Mouse (Mus musculus) limb, embryonic 14.5 days (tissue): ENCODE measurements around the gene Ndufb6. TPM values are rescaled to one million over a fixed set of nuclear protein-coding genes. Genes with fewer than 3 reads are reported as not detected.

ENCODE experiments used
- ATAC-seq: fragments of 200-750 bp; cut with Nextera tagmentation; 2 replicates; pipeline ENCODE4 v1.8.0; 2017; ENCODE audit warnings: low read depth, moderate number of reproducible peaks, moderate TSS enrichment; ENCODE audit not compliant: low FRiP score
- DNase-seq: peaks from one replicate; pipeline ENCODE4 v3.0.0-alpha.2; 2015; ENCODE audit warnings: low spot score
- H3K27ac ChIP-seq: fragments of 300-500 bp; sonication (generic); replicated peaks from 2 replicates; pipeline ENCODE4 v1.5.1; 2014; ENCODE audit warnings: low read depth, mild to moderate bottlenecking, low read length, moderate library complexity, mixed read lengths
- H3K27me3 ChIP-seq: fragments of 300-500 bp; sonication (generic); 2 replicates; pipeline ENCODE4 v1.6.1; 2014; ENCODE audit warnings: low read length, mixed read lengths; ENCODE audit not compliant: control insufficient read depth, insufficient read depth
- H3K36me3 ChIP-seq: fragments of 300-500 bp; sonication (generic); 2 replicates; pipeline ENCODE4 v1.6.1; 2014; ENCODE audit warnings: mild to moderate bottlenecking, low read length, moderate library complexity, mixed read lengths; ENCODE audit not compliant: control insufficient read depth, insufficient read depth
- H3K4me1 ChIP-seq: fragments of 300-500 bp; sonication (generic); 2 replicates; pipeline ENCODE4 v1.6.1; 2014; ENCODE audit warnings: antibody characterized with exemption, low read length, mixed read lengths; ENCODE audit not compliant: control insufficient read depth, insufficient read depth
- H3K4me2 ChIP-seq: fragments of 300-500 bp; sonication (generic); replicated peaks from 2 replicates; pipeline ENCODE4 v1.6.1; 2014; ENCODE audit warnings: low read depth, mild to moderate bottlenecking, low read length, moderate library complexity; ENCODE audit not compliant: severe bottlenecking
- H3K4me3 ChIP-seq: fragments of 300-500 bp; sonication (generic); replicated peaks from 2 replicates; pipeline ENCODE4 v1.5.1; 2014; ENCODE audit warnings: low read length
- H3K9ac ChIP-seq: fragments of 300-500 bp; sonication (generic); 2 replicates; pipeline ENCODE4 v1.6.1; 2014; ENCODE audit warnings: mild to moderate bottlenecking, low read depth, low read length, moderate library complexity; ENCODE audit not compliant: severe bottlenecking
- H3K9me3 ChIP-seq: fragments of 300-500 bp; sonication (generic); 2 replicates; pipeline ENCODE4 v1.6.1; 2016; ENCODE audit warnings: low read length; ENCODE audit not compliant: control insufficient read depth
- POLR2A ChIP-seq: fragments of 200-500 bp; IDR thresholded peaks from 2 replicates; pipeline ENCODE4 v1.8.0; 2012; ENCODE audit warnings: inconsistent platforms, mild to moderate bottlenecking, moderate library complexity, borderline replicate concordance; ENCODE audit not compliant: insufficient read depth, insufficient read length; ENCODE audit errors: extremely low read depth
- WGBS: fragments of 180-500 bp; shearing (Covaris S2); extraction: QIAGEN DNeasy Blood & Tissue Kit; methylation state at CpG from one replicate; pipeline ENCODE4 v1.1.7; 2014; 5-methylcytosine and 5-hydroxymethylcytosine counted together
- polyA plus RNA-seq, 2 experiments: library from polyadenylated mRNA; depleted of rRNA in 1 of 2; stranded (reverse) in 1 of 2; unstranded in 1 of 2; fragments of >200 nt; fragmentation: Nextera tagmentation in 1 of 2; extraction: Ambion mirVana in 1 of 2; gene quantifications; 2 replicates each; pipeline versions ENCODE4 v1.2.1 to v1.2.3; 2012 to 2014

Ndufb6 gene
- polyA plus RNA-seq, 2 experiments: 134 to 287 TPM

DNA sequence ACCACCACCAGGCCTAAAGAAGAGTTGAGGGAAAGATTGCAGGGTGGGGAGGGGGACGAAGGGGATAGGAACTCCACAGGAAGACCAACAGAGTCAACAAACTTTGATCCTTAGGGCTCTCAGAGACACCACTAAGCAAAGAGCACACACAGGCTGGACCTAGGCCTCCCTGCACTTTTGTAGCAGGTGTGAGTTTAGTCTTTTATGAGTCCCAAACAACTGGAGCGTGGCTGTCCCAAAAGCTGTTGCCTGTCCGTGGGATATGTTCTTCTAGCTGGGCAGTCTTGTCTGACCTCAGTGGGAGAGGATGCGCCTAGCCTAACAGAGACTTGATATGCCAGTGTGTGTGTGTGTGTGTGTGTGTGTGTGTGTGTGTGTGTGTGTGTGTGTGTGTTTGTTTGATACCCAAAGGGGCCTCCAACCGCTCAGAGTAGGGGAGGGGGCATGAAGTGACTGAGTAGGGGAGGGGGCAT, 38.9 kb downstream of the Ndufb6 start:
- Histone ChIP-seq H3K9me3 (no peaks in the 10 kb centered on the region), H3K4me2 (peak overlapping the region; percentile 79), H3K27me3 (no peaks in the 10 kb centered on the region), H3K4me1 (no peaks in the 10 kb centered on the region; the same call in 1 of the 2 replicates), H3K27ac (no peak overlapping the region), H3K4me3 (peak overlapping the region; percentile 53), H3K9ac (peak overlapping the region; percentile 58), H3K36me3 (no peaks in the 10 kb centered on the region)
- ATAC-seq: no peak
- TF ChIP-seq POLR2A: no peak
- WGBS: 41% methylated on average over 5 of the region's 5 CpGs
- DNase-seq: no peak

DNA sequence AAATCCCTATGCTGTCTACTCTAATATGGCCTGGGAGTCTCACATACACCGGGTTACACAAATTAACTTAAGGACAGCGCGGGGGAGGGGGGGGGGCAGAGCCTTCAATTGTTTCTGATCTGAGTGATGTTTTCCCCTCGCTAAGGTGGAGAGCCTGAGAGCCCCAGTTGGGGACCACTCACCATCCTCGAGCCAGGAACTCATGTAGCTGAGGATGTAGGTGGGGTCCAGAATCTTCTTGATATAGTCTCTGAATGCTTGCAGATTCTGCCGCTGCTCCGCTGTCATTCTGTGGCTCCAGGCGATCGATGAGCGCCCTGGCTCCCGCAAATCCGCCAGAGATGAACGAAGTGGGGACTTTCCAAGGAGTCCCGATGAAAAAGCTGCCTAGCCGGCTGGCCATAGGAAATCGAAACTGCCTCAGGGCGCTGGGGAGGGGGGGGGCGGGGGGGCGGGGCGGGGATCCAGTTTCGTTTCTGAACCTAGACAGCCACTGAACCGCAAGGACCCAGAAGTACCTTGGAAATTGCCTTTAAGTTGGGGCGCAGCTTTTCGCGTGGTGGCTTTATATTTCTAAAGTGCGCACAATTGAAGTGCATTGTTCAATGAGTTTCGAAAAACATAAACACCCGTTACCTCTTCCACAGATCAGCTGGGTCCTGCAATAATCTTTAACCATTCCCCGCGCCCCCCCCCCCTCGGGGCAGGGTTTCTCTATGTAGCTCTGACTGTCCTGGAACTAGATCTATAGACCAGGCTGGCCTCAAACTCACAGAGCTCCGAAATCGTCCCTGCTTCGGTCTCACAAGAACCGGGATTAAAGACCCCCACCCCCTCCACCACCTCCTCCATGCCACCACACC, 39.6 kb downstream of the Ndufb6 start, which contains the start of gene Ddx58:
Ddx58 (minus strand) TSS at position 420 of the 863 bp plus-strand sequence.
- TF ChIP-seq POLR2A: no peak
- no peaks in the 10 kb centered on the region for H3K27me3 ChIP-seq
- H3K27ac ChIP-seq: no peak within 1 kb of the TSS; the same call in 1 of the 2 replicates
- H3K4me1 ChIP-seq: no peaks in the 10 kb centered on the region; the same call in 1 of the 2 replicates
- H3K4me3 ChIP-seq: peak within 1 kb of the TSS; percentile 53
- peak; percentile 74; the same call in 1 of the 2 replicates for ATAC-seq
- H3K9ac ChIP-seq: peak within 1 kb of the TSS; percentile 58
- no peak for DNase-seq
- no peaks in the 10 kb centered on the region for H3K9me3 ChIP-seq
- peak within 1 kb of the TSS; percentile 79 for H3K4me2 ChIP-seq
- H3K36me3 ChIP-seq: no peaks in the 10 kb centered on the region
- 5% methylated on average over 34 of the region's 35 CpGs for WGBS

GRCm38 (mm10) chr4:40238483-40239408, 40.5 kb downstream of the Ndufb6 start:
- under 1% methylated on average over 17 of the region's 17 CpGs for WGBS
- DNase-seq (peak; percentile 49), ATAC-seq (peak; percentile 63; the same call in 1 of the 2 replicates)
- no peak overlapping the region; the same call in 1 of the 2 replicates for H3K27ac ChIP-seq
- peak overlapping the region; percentile 58 for H3K9ac ChIP-seq
- H3K4me3 ChIP-seq: peak overlapping the region; percentile 53
- no peaks in the 10 kb centered on the region for H3K9me3 ChIP-seq
- H3K4me1 ChIP-seq: no peaks in the 10 kb centered on the region; the same call in 1 of the 2 replicates
- no peak for TF ChIP-seq POLR2A
- no peaks in the 10 kb centered on the region for H3K27me3 ChIP-seq
- peak overlapping the region; percentile 79 for H3K4me2 ChIP-seq
- no peaks in the 10 kb centered on the region; the same call in 1 of the 2 replicates for H3K36me3 ChIP-seq

GRCm38 (mm10) chr4:40236829-40237228, 42.4 kb downstream of the Ndufb6 start:
- H3K27ac ChIP-seq: no peak overlapping the region
- no peak overlapping the region for H3K4me3 ChIP-seq
- H3K4me2 ChIP-seq: no peak overlapping the region
- no peak for TF ChIP-seq POLR2A
- H3K4me1 ChIP-seq: no peaks in the 10 kb centered on the region; the same call in 1 of the 2 replicates
- no peak overlapping the region for H3K9ac ChIP-seq
- no peak for DNase-seq
- no peak for ATAC-seq
- H3K27me3 ChIP-seq: no peaks in the 10 kb centered on the region
- H3K36me3 ChIP-seq: no peaks in the 10 kb centered on the region; the same call in 1 of the 2 replicates
- no peaks in the 10 kb centered on the region for H3K9me3 ChIP-seq
- WGBS: 79% methylated on average over 4 of the region's 4 CpGs

DNA sequence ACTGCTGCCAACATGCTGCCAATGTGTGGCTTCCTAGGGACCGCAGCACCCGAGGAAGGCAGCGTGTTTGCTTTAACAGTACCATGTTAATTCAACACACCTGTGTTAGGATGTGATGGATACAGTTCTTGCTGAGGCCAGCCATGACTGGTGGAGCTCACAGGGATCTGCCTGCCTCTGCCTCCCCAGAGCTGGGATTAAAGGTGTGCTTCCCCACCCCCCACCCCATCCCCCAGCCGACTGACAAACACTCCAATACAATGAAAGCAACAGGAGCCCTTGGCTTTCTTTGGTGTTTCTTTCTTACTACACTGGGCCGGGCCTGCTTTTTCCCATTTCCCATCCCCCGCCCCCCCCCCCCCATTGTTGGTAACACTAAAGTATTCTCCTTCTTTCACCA, 45.0 kb downstream of the Ndufb6 start:
- Histone ChIP-seq H3K36me3 (no peaks in the 10 kb centered on the region; the same call in 1 of the 2 replicates), H3K27ac (no peak overlapping the region), H3K4me1 (no peaks in the 10 kb centered on the region; the same call in 1 of the 2 replicates), H3K9me3 (no peaks in the 10 kb centered on the region), H3K27me3 (no peaks in the 10 kb centered on the region), H3K4me2 (no peak overlapping the region), H3K4me3 (no peak overlapping the region), H3K9ac (no peak overlapping the region)
- WGBS: 84% methylated on average over 6 of the region's 6 CpGs
- no peak for DNase-seq
- TF ChIP-seq POLR2A: no peak
- no peak for ATAC-seq
